Mouse (Mus musculus) spleen, embryonic (tissue): ENCODE measurements around the gene Mat1a.

ENCODE experiments used
- CTCF ChIA-PET: fragments of 350-600 bp; sonication (Branson Sonifier 250); formaldehyde crosslinking; loops from one replicate; lab custom pipeline; 2022; lab: Charles Lee

Mat1a gene

DNA sequence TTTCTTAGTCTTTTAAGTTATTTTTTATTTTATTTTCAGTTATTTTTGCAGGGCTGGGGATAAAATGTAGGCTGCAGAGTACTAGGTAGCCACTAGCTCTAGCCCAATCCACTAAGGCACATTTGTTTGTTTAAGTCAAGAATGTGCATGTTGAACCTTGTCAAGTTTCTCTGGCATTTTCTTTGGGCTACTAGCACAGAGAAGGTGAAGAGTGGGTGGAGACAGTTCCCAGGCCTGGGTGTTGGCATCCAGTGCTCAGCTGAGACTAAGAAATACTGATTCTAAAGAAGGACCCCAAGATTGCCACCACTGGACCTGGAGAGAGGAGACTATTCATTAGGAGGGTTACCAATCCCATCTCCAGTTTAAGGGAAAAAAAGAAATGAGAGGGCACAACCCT is 32.2 kb downstream of the Mat1a start:
- CTCF ChIA-PET = no interaction called here

DNA sequence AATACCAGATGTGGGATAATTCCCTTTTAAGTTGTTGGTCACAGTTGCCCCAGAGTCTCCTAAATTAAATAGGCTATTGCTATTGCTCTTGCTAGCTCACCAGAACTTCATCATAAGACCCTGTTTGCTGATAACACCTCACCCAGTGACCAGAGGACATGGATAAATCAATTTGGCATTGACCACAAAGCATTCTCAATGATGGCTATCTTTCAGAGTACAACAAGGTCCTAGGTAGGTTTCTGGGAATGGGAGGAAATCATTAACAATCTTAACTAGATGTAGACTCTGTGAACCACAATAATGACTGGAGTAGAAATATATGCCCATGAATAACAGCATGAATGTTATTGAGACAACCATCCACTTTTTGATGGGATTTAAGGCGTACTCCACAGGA is 35.9 kb downstream of the Mat1a start:
- CTCF ChIA-PET = no interaction called here

DNA sequence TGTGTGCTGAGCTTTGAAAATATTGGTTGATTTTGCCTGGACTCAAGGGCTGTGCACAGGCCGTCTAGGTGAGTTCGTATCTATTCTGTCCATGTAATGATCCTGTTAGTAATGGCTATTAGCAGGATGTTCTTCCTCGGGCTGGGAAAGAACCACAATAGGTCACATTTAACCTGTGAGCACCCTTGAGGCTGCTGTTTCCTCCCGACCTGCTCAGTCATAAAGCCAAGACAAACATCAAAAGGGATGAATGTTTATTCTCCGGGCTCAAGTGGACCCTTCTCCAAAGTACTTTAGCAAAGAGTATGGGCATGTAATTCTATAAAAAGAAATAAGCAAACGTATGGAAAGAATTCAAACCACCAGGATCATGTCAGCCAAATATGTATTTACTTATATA is 41.2 kb downstream of the Mat1a start:
- CTCF ChIA-PET = no interaction called here

DNA sequence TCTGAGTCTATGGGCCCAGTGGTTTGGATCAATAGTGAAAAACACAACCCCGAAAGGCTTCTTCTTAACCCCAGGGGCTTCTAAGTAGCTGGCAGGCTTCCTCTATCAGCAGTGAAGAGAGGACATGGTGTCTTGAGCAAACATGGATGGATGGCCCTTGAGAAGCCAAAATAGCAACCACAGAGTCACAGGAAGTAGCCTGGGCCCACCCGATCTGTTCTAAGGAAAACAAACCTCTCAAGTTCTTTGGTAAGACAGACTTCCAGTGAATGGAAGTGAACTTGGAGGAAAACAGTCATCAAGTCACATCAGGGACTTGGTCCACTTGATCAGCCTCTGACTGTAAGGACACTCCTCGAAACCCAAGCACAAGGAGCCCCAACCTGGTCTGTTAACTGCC is 42.1 kb downstream of the Mat1a start:
- CTCF ChIA-PET = no interaction called here

DNA sequence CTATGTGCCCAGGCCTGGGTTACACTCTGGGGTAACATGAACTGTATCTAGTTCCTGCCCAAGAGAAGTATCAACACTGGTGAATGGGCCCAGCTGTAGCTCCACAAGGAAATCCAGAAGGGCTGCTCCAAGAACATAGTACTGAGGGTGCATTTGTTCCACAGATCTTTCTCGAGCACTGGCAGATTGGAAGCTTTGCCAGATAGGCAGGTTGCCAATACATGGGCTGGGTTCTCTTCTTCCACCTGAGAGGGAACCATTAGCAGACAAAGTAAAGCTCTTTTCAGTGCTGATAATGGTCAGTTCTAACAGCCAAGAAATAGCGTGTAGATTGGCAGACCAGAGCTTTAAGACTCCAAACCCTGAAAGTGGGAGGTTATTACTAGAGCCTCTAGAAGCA is 42.5 kb downstream of the Mat1a start:
- CTCF ChIA-PET = no interaction called here

DNA sequence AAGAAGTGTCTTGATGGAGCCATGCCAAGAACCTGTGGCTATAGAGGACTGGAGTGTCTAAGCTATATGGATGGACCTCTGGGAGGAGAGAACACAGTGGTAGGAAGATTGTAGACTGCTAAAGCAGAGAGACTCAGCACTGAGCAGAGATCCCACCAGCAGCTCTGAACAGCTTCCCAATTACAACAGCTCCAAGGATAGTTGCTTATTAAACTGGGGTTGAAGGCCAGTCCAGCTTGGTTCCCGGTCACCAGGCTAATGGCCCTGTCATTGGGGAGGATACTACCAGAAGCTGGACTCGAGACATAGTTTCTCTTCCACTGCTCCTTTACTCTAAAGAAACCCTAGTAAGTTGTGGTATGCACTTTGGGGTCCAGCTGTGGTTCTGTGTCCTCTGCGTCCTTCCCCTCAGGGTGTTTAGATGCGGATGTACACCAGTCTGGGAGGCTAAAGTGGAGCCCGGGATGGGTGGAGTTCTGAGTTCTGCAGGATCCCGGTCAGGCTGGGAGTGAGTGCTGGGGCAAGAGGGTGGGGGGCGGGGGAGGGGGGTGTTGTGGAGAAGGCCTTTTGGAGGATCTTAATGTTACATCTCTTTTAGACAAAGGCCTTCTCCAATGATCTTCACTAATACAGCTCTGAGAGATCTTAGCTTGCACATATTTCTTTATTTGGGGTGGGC is 46.5 kb downstream of the Mat1a start, which contains the start of gene Mbl1:
Gene Mbl1, plus strand, starts transcription at position 239 of the 679 bp plus-strand sequence.
- CTCF ChIA-PET = no interaction called here

DNA sequence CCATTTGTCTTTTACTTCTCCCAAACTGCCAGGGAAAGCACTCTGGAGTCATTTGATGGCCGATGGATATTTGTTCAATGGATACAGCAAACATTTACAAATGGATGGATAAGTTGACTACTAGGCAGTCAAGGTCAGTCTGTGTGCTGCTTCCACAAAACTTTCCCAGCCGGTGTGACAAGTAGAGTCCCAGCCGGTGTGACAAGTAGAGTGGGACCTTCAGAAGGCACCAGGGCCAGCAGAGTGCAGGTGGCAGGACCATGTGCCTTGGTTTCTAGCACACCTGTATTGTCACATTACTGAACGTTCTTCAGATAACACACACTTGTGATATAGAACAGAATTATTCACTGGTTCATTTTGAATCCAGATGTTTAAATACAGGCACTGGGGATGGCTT is 55.2 kb downstream of the Mat1a start:
- CTCF ChIA-PET = no interaction called here

DNA sequence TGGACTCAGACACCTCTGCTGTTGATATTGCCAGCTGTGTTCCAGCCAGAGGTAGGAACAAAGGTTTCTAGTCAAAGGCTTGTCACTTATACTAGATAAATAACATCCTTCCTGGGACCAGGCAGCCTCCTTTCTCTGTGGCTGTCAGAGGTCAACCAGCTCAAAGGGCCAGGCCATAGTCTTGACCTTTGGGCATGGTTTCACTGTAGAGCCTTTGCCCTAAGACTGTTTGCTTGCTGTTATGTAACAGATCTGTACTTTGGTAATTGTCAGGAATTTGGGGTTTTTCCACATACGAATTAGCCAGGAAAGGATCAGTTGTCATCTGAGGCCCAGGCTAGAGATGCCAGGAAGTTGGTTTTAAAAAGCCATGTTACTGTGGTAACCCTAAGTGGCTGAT is 55.9 kb downstream of the Mat1a start:
- CTCF ChIA-PET = no interaction called here

DNA sequence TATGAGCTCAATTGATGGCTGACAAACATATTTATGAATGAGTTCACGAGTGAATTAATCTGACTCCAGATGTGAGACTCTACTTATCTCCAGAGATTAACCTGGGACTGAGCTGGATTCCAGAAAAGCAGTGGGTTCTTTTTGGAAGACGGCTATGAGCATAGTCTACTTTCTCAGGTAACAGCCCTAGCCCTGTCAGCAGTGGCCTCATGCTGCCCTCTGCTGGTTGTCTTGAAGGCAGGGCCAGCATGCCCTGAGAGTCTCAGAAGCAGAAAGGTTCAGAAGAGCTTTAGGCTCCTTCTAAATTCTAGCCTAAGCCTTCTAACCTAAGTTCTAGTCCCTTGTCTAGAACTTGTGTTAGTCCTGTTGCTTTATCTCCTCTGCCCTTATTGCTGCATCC is 57.8 kb downstream of the Mat1a start:
- CTCF ChIA-PET = no interaction called here

DNA sequence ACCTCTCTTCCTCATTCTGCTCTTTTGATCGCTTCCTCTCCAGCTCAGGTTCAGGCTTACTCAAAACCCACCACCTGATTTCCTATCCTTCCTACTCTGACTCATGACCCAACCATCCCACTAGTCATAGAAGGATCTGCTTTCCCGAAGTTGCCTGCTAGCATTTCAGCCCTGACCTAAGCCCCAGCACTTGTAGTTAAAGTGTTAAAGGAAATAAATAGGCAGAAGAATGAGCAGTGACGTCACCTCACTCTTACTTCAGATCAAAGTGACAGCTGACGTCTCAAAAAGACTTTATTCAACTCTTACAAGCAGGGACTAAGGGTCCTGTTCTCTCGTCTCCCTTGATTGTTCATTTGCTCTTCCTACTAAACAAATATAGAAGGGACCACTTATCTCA is 62.4 kb downstream of the Mat1a start:
- CTCF ChIA-PET = no interaction called here

DNA sequence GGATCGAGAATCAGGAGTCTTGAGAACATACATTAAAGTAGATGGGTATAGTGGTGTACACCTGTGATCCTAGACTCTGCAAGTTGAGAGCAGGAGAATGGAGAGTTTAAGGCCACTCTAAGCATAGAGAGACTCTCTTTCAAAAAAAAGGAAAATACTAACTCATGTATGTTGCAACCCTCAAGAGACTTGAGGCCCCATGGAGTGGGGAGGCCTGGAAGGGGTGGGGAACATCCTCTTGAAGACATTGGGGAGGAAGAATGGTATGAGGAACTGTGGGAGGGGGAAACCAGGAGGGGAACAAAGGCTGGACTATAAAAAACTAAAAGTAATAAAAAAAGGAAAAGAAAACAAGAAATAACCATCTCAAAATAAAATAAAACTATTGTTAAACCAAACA is 63.7 kb downstream of the Mat1a start:
- CTCF ChIA-PET = no interaction called here

DNA sequence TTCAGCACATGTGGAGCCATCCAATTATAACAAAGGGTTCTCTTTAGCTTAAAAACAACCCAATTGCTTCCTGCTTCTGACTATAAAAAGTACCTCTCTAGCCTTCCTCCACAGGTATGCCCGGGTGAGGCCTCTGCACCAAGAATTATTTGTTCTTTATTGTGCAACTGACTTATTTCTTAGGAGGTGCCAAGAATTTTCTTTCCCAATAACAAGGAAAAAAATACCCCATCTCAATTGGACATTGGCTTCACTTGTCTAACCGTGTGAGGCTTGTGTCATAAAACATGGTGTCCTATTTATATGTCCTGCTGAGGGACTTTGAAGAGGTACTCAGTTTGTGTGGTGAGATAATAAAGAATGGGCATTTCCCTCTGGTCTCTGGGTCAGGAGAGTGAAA is 65.7 kb downstream of the Mat1a start:
- CTCF ChIA-PET = no interaction called here
